ENCODE assay signal across 16 mouse cellular contexts in the genomic region with DNA sequence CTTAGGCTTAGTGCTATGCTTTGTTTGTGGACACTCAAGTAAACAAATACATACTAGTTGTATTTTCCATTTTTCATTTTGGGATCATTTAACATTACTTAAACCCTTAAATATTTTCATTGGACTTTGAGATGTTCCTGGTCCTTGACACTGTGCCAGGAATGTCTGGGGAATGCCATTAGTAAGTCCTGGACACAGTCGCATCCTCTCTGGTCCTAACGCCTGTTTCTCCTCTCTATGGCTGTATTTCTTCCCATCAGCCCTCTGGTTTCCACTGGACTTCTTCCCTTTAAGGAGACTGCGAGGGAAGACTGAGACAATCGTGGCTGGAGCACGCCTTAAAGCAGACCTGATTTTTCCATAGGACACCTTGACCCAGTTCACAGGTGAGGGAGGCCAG.
DNase-seq lines count a peak whose midpoint lies in the region; ATAC-seq lines count a peak whose summit lies in the region.
"Had no signal": no experiment of that assay in that cellular context is flagged by ENCODE, and none has a peak within 500 bp of the region (broad histone marks: within the 10 kb centered on the region; RNA-seq: fewer than 3 reads in every experiment).

No protein-coding gene starts in this region.

- no peak overlapping the region for H3K4me2 ChIP-seq in heart, embryonic 15.5 days
- no peak overlapping the region for H3K4me2 ChIP-seq in lung, embryonic 16.5 days (ENCODE audit: low read depth, low read length)
- H3K4me2 ChIP-seq: embryonic facial prominence, embryonic 13.5 days; hindbrain, embryonic 12.5 days; intestine, embryonic 15.5 days; limb, embryonic 15.5 days; lung, embryonic 15.5 days; neural tube, embryonic 12.5 days had no signal

- intact Hi-C loops in heart, postnatal 36 days (cut with DNase I), result no loop called here

- H3K36me3 ChIP-seq in heart, embryonic 15.5 days, result no peaks in the 10 kb centered on the region
- H3K36me3 ChIP-seq in lung, embryonic 16.5 days (ENCODE audit: control insufficient read depth, insufficient read depth, low read length), result no peaks in the 10 kb centered on the region
- H3K36me3 ChIP-seq: embryonic facial prominence, embryonic 13.5 days; G1E; hindbrain, embryonic 12.5 days; intestine, embryonic 15.5 days; limb, embryonic 15.5 days; lung, embryonic 15.5 days; neural tube, embryonic 12.5 days had no signal

- H3K4me1 ChIP-seq in heart, embryonic 15.5 days (replicated peaks), result peaks cover 36% of the 10 kb centered on the region
- H3K4me1 ChIP-seq in lung, embryonic 16.5 days (replicated peaks; ENCODE audit: control insufficient read depth, insufficient read depth, low read length), result peaks cover 31% of the 10 kb centered on the region
- H3K4me1 ChIP-seq in brown adipose tissue, adult 24 weeks (ENCODE audit: control insufficient read depth, insufficient read depth, insufficient read length, low read length), result peaks cover 21% of the 10 kb centered on the region
- H3K4me1 ChIP-seq: neural tube, embryonic 12.5 days had no signal

- H3K27me3 ChIP-seq in heart, embryonic 15.5 days, result no peaks in the 10 kb centered on the region
- H3K27me3 ChIP-seq in lung, embryonic 16.5 days (ENCODE audit: control insufficient read depth, insufficient read depth, low read depth, low read length), result no peaks in the 10 kb centered on the region
- H3K27me3 ChIP-seq: embryonic facial prominence, embryonic 13.5 days; hindbrain, embryonic 12.5 days; intestine, embryonic 15.5 days; limb, embryonic 15.5 days; lung, embryonic 15.5 days; neural tube, embryonic 12.5 days had no signal

- 65% methylated on average over 5 of the region's 5 CpGs for WGBS in heart, embryonic 15.5 days
- WGBS in lung, embryonic 16.5 days, result 54% methylated on average over 5 of the region's 5 CpGs

- peak overlapping the region; percentile 47 for H3K27ac ChIP-seq in heart, embryonic 15.5 days
- H3K27ac ChIP-seq in lung, embryonic 16.5 days (ENCODE audit: low read length), result peak overlapping the region; percentile 43; the same call in 1 of the 2 replicates
- H3K27ac ChIP-seq in brown adipose tissue, adult 24 weeks (replicated peaks; ENCODE audit: low read depth, low read length), result peak overlapping the region; percentile 82
- H3K27ac ChIP-seq: embryonic facial prominence, embryonic 13.5 days; intestine, embryonic 15.5 days; limb, embryonic 15.5 days; neural tube, embryonic 12.5 days had no signal

- H3K4me3 ChIP-seq in heart, embryonic 15.5 days, result no peak overlapping the region
- no peak overlapping the region for H3K4me3 ChIP-seq in lung, embryonic 16.5 days (ENCODE audit: low read length)
- no peak overlapping the region for H3K4me3 ChIP-seq in brown adipose tissue, adult 24 weeks (ENCODE audit: insufficient read depth, low read depth, low read length)
- H3K4me3 ChIP-seq: embryonic facial prominence, embryonic 13.5 days; hindbrain, embryonic 12.5 days; intestine, embryonic 15.5 days; limb, embryonic 15.5 days; lung, embryonic 15.5 days; neural tube, embryonic 12.5 days had no signal

- no peak for ATAC-seq in heart, embryonic 15.5 days (replicated peaks; ENCODE audit: insufficient number of reproducible peaks, insufficient read depth, low FRiP score, low read depth)
- no peak for ATAC-seq in lung, embryonic 16.5 days (ENCODE audit: low read depth)
- ATAC-seq: intestine, embryonic 15.5 days had no signal

- no peaks in the 10 kb centered on the region for H3K9me3 ChIP-seq in heart, embryonic 15.5 days (replicated peaks)
- H3K9me3 ChIP-seq in lung, embryonic 16.5 days (ENCODE audit: control insufficient read depth, low read length), result no peaks in the 10 kb centered on the region
- H3K9me3 ChIP-seq: embryonic facial prominence, embryonic 13.5 days; G1E; hindbrain, embryonic 12.5 days; intestine, embryonic 15.5 days; limb, embryonic 15.5 days; lung, embryonic 15.5 days; neural tube, embryonic 12.5 days had no signal

- DNase-seq in heart, postnatal 36 days, result no peak
- DNase-seq in lung, postnatal 10 days, result no peak
- DNase-seq in kidney, postnatal 25 days, result peak; percentile 70 to 72
- no peak for DNase-seq in layer of hippocampus, adult 9-11 months
- DNase-seq: adrenal gland, postnatal 14 days; cerebellum, adult 8-10 months had no signal

- H3K9ac ChIP-seq in heart, embryonic 15.5 days, result no peak overlapping the region
- H3K9ac ChIP-seq in lung, embryonic 16.5 days (ENCODE audit: low read length), result no peak overlapping the region
- H3K9ac ChIP-seq: embryonic facial prominence, embryonic 13.5 days; hindbrain, embryonic 12.5 days; intestine, embryonic 15.5 days; limb, embryonic 15.5 days; lung, embryonic 15.5 days; neural tube, embryonic 12.5 days had no signal

Comparison
In these comparisons a context has a peak if more than half of its experiments do, and no peak if none do; other contexts are left out.
1. DNase-seq: peak in kidney, postnatal 25 days (2 of 2); none in heart, postnatal 36 days (0 of 2), lung, postnatal 10 days (single experiment) and layer of hippocampus, adult 9-11 months (single experiment).
2. Peak in every context shown above with its lines, with median percentiles within 50 percentile points of each other: H3K27ac ChIP-seq.